Mouse (Mus musculus): ENCODE measurements at regions not wholly inside any gene's neighbourhood (a gene's known extent, or its start where the extent isn't known, plus 50 kb on each side); places are given as distances from the start of the nearest gene placed in this dataset.

- TF ChIP-seq CTCF (IDR thresholded peaks at IDR 0.05; ENCODE audit: insufficient read depth, low read depth, low read length) (no peak), POLR2A (IDR thresholded peaks at IDR 0.05; ENCODE audit: insufficient read depth, low read depth, low read length) (no peak)
Observed at GRCm38 (mm10) chr11:45524720-45525119, 327.1 kb upstream of the Clint1 start.
